Mouse (Mus musculus) neutrophil, adult 5-6 weeks (primary cell): ENCODE measurements at regions not wholly inside any gene's neighbourhood (a gene's known extent, or its start where the extent isn't known, plus 50 kb on each side); places are given as distances from the start of the nearest gene placed in this dataset.

ENCODE experiments used
- ATAC-seq: fragments of 151-379, 151-347 bp; 2 replicates; pipeline ENCODE4 v1.8.0; 2017; ENCODE audit warnings: mild to moderate bottlenecking, moderate TSS enrichment; ENCODE audit not compliant: insufficient number of reproducible peaks, poor library complexity, low FRiP score, severe bottlenecking; ENCODE audit errors: extremely low read depth

DNA sequence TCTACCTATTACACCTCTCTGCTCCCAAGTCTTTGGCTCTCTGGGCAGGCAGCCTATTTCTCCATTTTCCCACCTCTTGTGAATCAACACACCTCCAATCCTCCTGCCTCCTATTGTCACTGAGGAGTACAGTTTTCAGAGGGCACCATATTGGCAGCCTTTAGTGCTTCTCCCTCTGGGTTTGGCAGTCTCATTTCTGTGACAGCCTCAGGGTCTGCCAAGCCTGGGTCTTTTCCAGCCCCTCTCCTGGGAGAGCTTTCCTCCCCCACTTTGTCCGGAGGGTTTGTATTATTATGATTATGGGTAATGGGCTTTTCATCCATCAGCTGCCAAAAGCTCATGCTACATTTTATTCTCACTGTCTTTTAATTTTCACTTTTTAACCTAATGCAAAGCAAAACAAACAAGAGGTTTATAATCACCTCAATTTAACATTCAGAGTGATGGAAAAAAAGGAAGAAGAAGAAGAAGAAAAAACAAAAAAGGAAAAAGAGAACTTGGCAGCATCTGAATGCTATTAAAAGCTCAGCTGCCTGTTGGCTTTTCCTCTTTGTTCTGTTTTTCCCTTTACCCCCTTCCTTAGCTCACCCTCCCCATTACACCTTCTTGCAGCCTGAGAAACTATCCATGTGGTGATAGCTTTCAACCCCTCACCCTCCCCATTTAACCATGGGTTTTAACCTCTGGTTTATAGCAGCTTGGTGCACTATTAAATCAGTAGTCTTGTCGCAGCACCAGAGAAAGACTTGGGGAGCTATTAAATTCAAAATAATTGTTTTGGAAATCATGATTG is 790.5 kb upstream of the Cdh8 start:
- ATAC-seq: no peak

DNA sequence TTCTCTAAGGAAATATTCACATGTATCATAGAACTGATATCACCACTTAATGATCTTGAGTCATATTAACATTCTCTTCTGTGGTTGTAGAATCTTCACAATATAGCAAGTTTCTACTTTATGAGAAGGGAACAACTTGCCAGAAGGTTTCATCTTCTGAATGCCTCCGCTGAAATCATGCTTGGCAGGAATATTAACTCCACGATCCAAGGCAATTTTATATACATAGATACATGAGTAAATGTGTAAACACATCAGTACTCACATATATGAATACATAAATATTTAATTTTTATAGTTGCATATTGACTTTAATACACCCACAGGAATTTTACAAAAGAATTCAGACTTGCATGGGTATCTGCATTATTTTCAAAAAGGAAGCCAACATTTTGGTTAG is 777.0 kb upstream of the Cdh8 start:
- no peak for ATAC-seq

DNA sequence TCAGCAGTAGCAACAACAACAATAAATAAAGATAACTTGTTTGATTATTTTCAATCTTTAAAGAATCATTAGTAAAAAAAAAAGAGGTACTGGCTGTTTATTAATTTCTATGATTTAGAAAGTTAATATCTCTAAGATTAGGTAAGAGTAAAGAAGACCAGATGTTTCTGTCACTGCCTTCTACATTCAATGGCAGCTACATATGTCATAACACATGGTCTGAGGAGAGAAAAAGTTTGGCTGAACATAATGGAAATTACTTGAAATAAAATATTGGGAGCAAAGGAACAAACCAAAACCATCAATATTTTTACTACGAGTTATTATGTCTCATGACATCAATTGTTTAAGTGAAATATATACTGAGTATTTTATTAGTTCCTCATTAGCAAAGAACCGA is 774.4 kb upstream of the Cdh8 start:
- no peak for ATAC-seq

DNA sequence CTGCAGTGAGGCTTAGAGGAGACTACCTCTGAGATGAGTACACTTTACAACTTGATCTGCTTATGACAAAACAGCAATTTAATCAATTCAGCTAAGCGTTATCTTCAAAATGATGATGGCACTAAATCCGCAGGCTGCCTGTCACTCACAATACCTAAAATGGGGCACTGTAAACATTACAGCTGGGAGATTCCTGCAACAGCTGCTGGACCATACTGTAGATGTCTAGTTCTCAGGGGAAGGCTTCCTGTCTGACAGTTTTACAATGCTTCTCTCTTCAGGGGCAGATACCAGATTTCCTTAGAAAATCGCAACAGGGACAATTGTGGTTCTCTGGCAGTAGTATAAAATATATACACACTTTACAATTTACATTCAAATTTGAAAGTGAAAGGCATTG is 771.7 kb upstream of the Cdh8 start:
- no peak for ATAC-seq

DNA sequence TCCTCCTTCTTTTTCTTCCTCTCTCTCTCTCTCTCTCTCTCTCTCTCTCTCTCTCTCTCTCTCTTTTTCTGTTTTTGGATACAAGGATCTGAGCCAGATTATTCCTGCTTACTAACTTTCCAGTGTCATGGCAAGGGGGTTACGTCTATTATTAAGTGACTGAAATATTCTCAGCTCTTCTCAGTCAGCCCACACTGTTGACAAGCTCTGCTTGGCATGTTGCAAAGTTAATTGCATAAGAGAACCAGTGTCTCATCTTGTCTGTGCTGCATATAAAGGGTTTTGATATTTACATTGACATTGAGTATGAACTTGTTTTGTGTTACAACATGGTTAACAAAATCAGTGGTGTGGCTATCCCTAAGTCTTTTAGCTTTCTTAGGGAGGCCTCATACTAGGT is 760.2 kb upstream of the Cdh8 start:
- ATAC-seq: no peak

DNA sequence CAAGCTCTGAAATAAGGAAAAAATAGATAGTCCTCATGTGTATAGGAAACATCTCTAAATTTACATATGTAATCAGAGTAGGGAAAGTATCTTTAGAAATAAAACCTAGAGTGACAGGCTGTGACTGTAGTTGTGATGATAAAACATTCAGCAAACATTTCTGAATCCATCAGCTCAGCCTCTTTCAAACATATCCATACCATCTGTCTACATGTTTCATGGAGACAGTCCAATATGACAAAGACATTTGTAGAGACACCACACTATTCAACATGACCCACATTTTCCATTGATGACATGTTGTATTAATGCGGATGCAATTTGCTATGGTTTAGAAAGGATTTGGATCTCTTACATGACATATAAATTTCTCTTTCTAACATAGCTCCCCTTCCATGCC is 729.1 kb upstream of the Cdh8 start:
- ATAC-seq: no peak

DNA sequence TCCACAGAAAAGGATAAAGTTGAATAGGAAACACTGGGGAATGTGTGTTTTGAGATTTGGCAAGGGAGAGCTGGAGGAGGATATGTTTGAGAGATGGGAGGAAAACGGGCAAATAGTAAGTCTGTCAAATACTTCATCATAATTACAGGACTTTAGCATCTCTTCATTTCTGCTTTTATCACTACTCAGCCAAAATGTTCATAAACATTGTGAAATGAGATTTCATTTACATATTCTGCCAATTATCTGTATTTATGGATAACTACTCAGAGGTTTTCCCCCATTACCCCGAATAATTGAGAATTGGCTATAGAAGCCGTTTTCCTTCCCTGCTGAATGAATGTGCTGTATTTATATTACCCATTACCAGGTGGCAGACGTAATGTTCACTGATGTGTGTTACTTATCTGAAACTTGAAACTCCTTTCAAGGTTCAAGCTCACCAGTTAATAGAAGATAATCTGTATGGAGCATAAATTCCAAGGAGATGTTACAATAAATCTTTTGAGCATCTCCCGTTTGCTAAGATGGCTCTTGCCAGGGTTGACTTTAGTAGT is 727.9 kb upstream of the Cdh8 start:
- ATAC-seq: no peak

DNA sequence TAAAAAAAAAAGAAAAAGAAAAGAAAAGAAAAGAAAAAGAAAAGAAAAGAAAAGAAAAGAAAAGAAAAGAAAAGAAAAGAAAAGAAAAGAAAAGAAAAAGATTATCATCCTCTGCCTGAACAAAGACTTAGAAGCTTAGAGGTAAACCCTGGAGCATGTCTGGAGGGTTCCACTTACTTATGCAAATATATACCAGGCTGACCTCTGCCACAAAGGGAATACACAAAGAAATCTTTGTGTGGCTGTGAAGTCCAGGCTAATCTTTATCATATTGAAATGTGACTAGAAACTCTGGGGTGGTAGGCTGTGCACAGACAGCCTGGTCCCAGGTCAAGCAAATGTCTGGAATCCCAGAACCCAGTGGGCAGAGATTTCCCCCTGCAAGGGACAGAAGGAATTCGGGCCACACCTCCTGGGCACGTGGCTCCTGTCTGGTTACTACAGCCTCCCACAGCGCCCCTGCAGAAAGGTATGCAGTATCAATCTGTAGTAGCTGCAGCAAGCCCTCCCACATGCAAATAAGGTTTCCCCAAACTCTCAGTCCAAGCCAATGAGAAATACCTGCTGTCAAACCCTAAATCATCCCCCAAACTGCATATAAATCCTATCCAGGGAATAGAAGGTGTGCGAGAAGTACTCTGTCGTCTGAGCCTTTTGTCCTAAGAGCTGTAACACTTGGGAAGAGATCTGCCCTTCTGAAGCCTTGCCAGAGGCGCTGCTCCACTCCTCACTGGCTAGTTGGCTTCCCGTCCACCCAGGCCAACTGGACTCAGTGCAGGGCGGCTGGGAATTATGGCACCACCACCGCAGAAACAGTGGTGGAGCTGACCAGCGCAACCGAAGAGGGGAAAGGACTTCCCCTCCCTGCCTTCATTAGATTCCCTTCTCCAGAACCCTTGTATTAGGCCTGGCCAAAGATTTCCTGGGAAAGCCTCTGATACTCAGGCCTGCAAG is 688.4 kb upstream of the Cdh8 start:
- ATAC-seq: no peak

DNA sequence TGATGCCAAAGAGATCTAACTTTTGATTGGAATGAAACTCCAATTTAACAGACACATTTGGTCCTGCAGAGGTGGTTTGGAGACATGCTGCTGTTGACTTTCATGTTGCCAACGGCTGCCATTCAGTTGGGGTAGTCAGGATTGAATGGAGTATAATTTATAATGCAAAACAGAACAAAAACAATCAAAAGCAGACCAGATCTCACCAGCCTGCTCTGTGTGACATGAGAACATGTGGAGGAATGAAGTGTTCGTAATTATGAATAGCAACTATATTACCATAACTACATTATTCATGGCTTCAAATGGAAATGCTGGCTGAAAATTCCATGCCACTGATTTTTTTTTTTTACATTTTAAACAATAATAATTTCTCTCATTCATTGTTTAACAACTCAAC is 685.7 kb upstream of the Cdh8 start:
- ATAC-seq: no peak

DNA sequence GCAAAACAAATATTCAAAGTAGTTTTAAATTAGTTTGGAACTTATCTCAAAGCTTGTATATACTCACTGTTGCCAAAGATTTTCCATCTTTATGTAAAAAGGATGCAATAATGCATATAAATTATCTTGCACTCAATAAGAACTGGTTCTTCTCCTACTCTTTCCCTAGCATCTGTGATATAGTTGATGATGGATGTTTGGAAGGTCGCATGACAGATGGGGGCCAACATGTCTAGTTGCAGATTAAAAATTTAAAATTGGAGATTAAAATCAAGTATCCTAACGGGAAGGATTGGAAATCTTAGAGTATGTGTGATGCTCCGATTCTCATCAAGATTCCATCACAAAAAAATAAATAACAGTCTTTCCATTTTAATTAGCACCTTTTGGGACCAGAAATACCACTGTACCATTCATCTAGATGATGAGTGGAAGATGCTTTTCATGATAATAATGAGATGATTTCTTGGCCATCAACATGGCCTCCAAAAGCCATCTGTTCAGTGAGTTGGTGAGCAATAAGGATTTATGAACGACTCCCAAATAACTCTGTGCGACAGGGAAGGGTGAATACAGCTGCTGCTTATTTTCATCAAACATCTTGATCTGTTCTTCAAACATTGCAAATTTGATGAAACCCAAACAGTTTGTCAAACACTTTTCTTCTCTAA is 655.9 kb upstream of the Cdh8 start:
- no peak for ATAC-seq

DNA sequence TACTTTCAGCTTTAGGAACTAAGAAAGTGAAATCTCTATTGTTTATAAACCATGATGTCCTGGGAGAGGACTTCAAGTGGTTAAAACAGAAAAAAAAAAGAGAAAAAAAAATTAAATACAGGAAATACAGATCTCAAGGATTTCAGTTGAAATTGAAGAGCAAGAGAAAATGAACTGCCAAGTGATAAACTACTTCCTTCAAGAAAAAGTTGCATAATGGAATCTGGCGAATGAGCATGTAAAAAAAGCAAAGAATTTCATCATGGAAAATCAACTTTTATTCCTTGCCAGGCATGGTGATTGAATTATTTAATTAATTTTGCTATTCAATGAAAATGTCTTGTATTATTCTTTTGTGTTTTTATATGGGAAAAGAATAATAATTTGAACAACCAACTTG is 653.5 kb upstream of the Cdh8 start:
- no peak for ATAC-seq

DNA sequence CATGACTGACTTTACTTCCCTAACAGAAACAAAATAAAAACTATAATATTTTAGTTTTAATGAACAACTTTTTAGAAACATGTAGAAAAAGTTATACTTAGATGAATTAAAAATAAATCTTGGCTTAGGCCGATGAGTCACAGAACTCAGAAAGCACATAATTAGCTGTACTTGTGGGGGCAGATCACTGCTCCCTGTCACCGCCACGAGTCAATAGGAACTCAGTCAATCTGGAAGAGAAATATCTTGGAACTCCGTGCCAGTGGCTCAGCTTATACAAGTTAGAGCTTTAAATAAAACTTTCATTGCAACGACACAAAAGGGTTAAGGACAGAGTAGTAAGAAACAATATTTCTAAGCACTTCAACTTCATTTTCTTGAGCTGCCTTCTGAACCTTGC is 622.7 kb upstream of the Cdh8 start:
- ATAC-seq: no peak

DNA sequence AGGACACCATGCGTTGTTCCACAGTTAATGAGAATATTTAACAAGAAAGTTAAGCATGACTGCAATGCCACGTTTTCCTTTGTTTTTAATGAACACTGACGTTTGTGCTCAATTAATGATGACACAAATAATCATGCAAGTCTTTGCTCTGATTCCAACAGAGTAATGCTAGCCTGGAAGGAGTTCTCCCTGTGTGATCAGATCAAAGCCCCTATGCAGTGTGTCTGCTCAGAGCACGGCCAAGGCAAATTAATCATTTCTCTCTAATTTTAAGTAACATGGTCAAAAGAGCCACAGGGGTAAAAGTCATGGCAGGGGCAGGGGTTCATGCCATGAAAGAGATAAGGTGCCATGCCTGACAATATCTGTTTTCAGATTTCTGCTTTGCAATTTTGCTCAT is 618.2 kb upstream of the Cdh8 start:
- ATAC-seq: no peak

DNA sequence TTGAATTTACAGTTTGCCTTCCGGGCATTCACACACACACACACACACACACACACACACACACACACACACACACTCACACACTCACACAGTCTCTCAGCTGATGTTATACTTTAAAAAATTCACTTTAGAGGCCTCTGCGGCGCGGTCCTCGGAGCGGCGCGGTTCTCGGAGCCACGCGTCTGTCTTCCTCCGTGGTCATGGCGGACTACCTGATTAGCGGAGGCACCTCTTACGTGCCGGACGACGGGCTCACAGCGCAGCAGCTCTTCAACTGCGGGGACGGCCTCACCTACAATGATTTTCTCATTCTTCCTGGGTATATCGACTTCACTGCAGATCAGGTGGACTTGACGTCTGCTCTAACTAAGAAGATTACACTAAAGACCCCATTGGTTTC is 614.1 kb upstream of the Cdh8 start:
- peak; percentile 56 for ATAC-seq

DNA sequence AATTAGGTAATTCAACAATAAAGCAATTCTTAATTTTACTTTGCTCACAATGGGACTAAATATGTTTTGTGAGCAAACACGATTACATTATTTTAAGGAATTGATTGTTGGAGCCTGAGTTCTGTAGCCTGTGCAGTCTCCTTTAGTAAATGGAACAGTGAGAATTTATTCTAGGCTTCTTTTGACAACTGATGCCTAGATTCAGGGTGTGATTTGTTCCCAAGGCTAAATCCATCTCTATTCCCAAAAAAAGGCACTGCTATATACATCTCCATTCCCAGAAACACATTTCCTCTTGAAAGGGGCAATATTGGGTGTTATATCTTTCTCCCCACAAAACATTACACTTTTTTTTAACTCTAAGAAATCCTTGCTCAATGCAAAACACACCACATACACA is 599.4 kb upstream of the Cdh8 start:
- ATAC-seq: no peak

DNA sequence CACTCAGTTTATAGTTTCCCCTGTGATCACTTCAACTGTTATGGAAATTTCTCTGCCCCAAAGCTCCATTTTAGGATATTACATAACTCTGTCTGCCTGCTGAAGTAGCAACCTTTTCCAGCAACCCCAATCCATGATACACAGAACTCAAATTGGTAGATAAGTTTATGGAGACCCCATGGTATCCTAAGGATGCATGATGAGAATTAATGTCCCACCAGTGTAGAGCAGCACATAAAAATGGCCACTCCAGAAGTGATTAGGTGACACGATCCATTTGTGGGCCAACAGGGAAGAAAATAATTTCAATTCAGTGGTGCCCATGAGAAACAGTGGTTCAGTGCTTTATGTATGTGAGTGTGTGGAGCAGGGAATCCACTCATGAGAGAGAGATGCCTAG is 583.3 kb upstream of the Cdh8 start:
- ATAC-seq: no peak

DNA sequence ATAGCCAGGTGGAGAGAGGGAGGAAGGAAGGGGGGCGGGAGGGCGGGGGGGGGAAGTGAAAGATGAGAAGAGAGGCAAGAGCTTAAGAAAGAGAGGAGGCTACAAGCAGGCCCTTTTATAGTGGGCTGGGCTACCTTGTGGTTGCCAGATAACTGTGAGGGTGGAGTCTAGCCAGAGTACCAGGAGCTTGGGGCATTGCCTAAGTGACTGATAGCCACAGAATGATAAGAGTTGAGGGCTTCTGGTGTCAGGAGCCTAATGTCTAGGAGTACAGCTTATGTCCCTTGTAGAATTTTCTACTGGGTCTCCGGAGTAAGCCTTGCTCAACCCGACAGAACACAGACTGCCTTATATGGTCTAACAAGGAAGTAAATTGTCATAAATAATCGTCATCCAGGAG is 567.4 kb upstream of the Cdh8 start:
- ATAC-seq: no peak

DNA sequence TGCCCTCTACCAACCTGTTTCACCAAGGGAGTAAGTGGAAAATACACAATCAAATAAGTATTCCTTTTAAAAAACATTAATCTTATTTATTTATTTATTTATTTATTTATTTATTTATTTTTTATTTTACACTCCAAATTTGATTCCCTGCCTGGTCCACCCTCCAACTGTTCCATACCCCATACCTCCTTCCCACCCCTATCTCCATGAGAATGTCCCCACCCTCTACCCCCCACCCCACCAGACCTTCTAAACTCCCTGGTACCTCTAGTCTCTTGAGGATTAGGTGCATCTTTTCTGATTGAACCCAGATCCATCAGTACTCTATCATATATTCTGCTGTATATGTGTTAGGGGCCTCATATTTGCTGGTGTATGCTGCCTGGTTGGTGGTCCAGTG is 538.4 kb upstream of the Cdh8 start:
- ATAC-seq: no peak

DNA sequence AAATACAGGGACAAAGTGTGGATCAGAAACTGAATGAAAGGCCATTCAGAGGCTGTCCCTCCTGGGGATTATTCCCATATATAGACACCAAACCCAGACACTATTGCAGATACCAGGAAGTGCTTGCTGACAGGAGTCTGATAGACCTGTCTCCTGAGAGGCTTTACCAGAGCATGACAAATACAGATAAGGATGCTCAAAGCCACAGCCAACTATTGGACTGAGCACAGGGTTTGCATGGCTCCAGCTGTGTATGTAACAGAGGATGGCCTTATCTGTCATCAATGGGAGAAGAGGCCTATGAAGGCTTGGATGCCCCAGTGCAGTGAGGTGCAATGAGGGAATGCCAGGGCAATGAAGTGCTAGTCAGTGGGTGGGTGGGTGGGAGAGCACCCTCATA is 537.6 kb upstream of the Cdh8 start:
- no peak for ATAC-seq

DNA sequence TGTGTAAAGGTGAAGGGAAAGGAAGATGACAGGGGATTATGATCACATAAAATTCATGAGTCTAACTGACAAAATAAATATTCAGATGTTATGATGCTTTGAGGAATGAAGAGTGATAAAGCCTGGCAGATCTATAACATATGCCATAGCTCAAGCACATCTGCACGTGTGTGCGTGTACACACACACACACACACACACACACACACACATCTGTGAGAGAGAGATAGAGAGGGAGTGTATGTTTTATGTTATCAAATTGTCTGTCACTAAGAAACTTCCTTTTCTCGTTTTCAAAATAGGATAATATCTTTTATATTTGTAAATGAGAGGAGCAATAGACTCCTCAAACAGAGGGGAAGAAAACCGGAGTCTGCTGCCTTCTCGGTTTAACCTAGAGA is 516.9 kb upstream of the Cdh8 start:
- ATAC-seq: no peak
